ENCODE assay signal across 8 mouse cellular contexts in genomic region chr11:120490291-120491046, GRCm38 (mm10). TPM values are rescaled to one million over a fixed set of nuclear protein-coding genes. Genes with fewer than 3 reads are reported as not detected.
DNase-seq lines count a peak whose midpoint lies in the region; ATAC-seq and TF ChIP-seq lines count a peak whose summit lies in the region.

No protein-coding gene starts in this region.

- no peaks in the 10 kb centered on the region for H3K27me3 ChIP-seq in kidney, adult 2 months (replicated peaks; ENCODE audit: control insufficient read depth, insufficient read depth, low read length)
- no peaks in the 10 kb centered on the region for H3K27me3 ChIP-seq in embryonic facial prominence, embryonic 13.5 days
- no peaks in the 10 kb centered on the region for H3K27me3 ChIP-seq in intestine, embryonic 15.5 days (replicated peaks)
- H3K27me3 ChIP-seq in midbrain, embryonic 14.5 days (ENCODE audit: control insufficient read depth, insufficient read depth, low read length): no peaks in the 10 kb centered on the region

- no peak for DNase-seq in kidney, adult 2 months
- DNase-seq in kidney, postnatal 36 days: no peak
- no peak for DNase-seq in midbrain, embryonic 14.5 days
- DNase-seq in thymus, postnatal 14 days: no peak
- no peak for DNase-seq in ovary, postnatal 10 days (ENCODE audit: low spot score)
- no peak for DNase-seq in urinary bladder, postnatal 4 days (ENCODE audit: low spot score in 2 of 2)

- 27% methylated on average over 4 of the region's 4 CpGs for WGBS in kidney, adult 2 months
- WGBS in embryonic facial prominence, embryonic 13.5 days: 39% methylated on average over 4 of the region's 4 CpGs
- 40% methylated on average over 4 of the region's 4 CpGs for WGBS in intestine, embryonic 15.5 days
- WGBS in midbrain, embryonic 14.5 days: 37% methylated on average over 4 of the region's 4 CpGs

- no peak overlapping the region for H3K4me3 ChIP-seq in kidney, adult 2 months (ENCODE audit: insufficient read depth, low read depth, low read length)
- H3K4me3 ChIP-seq in embryonic facial prominence, embryonic 13.5 days: peak overlapping the region; percentile 99
- no peak overlapping the region for H3K4me3 ChIP-seq in intestine, embryonic 15.5 days (replicated peaks)
- no peak overlapping the region for H3K4me3 ChIP-seq in midbrain, embryonic 14.5 days (replicated peaks; ENCODE audit: low read depth, low read length)

- TF ChIP-seq CTCF in kidney, adult 2 months (conservative IDR thresholded peaks at IDR 0.05; ENCODE audit: insufficient read depth, insufficient read length, low read depth, low read length): no peak

- no peaks in the 10 kb centered on the region for H3K9me3 ChIP-seq in embryonic facial prominence, embryonic 13.5 days
- H3K9me3 ChIP-seq in intestine, embryonic 15.5 days: no peaks in the 10 kb centered on the region
- H3K9me3 ChIP-seq in midbrain, embryonic 14.5 days (ENCODE audit: control insufficient read depth, low read length): no peaks in the 10 kb centered on the region

- H3K4me2 ChIP-seq in embryonic facial prominence, embryonic 13.5 days: peak overlapping the region; percentile 95
- H3K4me2 ChIP-seq in intestine, embryonic 15.5 days (replicated peaks): 0 out of 2 replicates have a peak overlapping the region, but pooled peaks have one; percentile 10
- peak overlapping the region; percentile 97 for H3K4me2 ChIP-seq in midbrain, embryonic 14.5 days (ENCODE audit: low read length)

- H3K27ac ChIP-seq in kidney, adult 2 months (ENCODE audit: insufficient read depth, low read depth, low read length): peak overlapping the region; percentile 88
- H3K27ac ChIP-seq in embryonic facial prominence, embryonic 13.5 days: peak overlapping the region; percentile 87
- H3K27ac ChIP-seq in intestine, embryonic 15.5 days: peak overlapping the region; percentile 89
- H3K27ac ChIP-seq in midbrain, embryonic 14.5 days (replicated peaks; ENCODE audit: low read depth, low read length): 0 out of 2 replicates have a peak overlapping the region, but pooled peaks have one; percentile 72

- H3K4me1 ChIP-seq in kidney, adult 2 months (ENCODE audit: control insufficient read depth, insufficient read depth, low read length): peaks cover 26% of the 10 kb centered on the region
- peaks cover 40% of the 10 kb centered on the region for H3K4me1 ChIP-seq in embryonic facial prominence, embryonic 13.5 days
- peaks cover 40% of the 10 kb centered on the region for H3K4me1 ChIP-seq in intestine, embryonic 15.5 days (replicated peaks)
- H3K4me1 ChIP-seq in midbrain, embryonic 14.5 days (ENCODE audit: control insufficient read depth, insufficient read depth, low read length): peaks cover 23% of the 10 kb centered on the region

- H3K36me3 ChIP-seq in kidney, adult 2 months (ENCODE audit: control insufficient read depth, insufficient read depth, low read length): peaks cover 4% of the 10 kb centered on the region; the same call in 1 of the 2 replicates
- peaks cover 55% of the 10 kb centered on the region for H3K36me3 ChIP-seq in embryonic facial prominence, embryonic 13.5 days
- H3K36me3 ChIP-seq in intestine, embryonic 15.5 days: peaks cover 12% of the 10 kb centered on the region
- H3K36me3 ChIP-seq in midbrain, embryonic 14.5 days (ENCODE audit: control insufficient read depth, insufficient read depth, low read length): peaks cover 42% of the 10 kb centered on the region

- no peak for ATAC-seq in embryonic facial prominence, embryonic 13.5 days (ENCODE audit: insufficient number of reproducible peaks, insufficient read depth, low FRiP score, low TSS enrichment, low read depth)
- ATAC-seq in intestine, embryonic 15.5 days: no peak
- no peak for ATAC-seq in midbrain, embryonic 14.5 days (ENCODE audit: low FRiP score, low TSS enrichment)

- no peak for TF ChIP-seq POLR2A in kidney, adult 2 months (IDR thresholded peaks at IDR 0.05; ENCODE audit: low read depth, low read length)

- no peak overlapping the region for H3K9ac ChIP-seq in embryonic facial prominence, embryonic 13.5 days
- 0 out of 2 replicates have a peak overlapping the region, but pooled peaks have one; percentile 3 for H3K9ac ChIP-seq in intestine, embryonic 15.5 days
- H3K9ac ChIP-seq in midbrain, embryonic 14.5 days (replicated peaks; ENCODE audit: low read length): 0 out of 2 replicates have a peak overlapping the region, but pooled peaks have one; percentile 75

RNA-seq across cellular contexts. Expression of gene Slc25a10, which starts 1.2 kb away (rescaled TPM):
- 751 and 939 TPM in 2 replicates for polyA plus RNA-seq in kidney, adult 2 months (2012; rRNA removed)
- 50.1 and 54.3 TPM in 2 replicates for polyA plus RNA-seq in embryonic facial prominence, embryonic 13.5 days (2015; fragmentation: Nextera tagmentation; extraction: Ambion mirVana)
- polyA plus RNA-seq in intestine, embryonic 15.5 days (2015; fragmentation: Nextera tagmentation; extraction: Ambion mirVana): 79.1 and 90.1 TPM in 2 replicates
- polyA plus RNA-seq in midbrain, embryonic 14.5 days (2014; fragmentation: Nextera tagmentation; extraction: Ambion mirVana): 23.6 and 28.4 TPM in 2 replicates

RNA-seq across cellular contexts. Expression of gene Mrpl12, which starts 6.1 kb away (rescaled TPM):
- polyA plus RNA-seq in kidney, adult 2 months (2012; rRNA removed): 282 and 300 TPM in 2 replicates
- polyA plus RNA-seq in embryonic facial prominence, embryonic 13.5 days (2015; fragmentation: Nextera tagmentation; extraction: Ambion mirVana): 134 and 138 TPM in 2 replicates
- polyA plus RNA-seq in intestine, embryonic 15.5 days (2015; fragmentation: Nextera tagmentation; extraction: Ambion mirVana): 222 and 231 TPM in 2 replicates
- 113 and 151 TPM in 2 replicates for polyA plus RNA-seq in midbrain, embryonic 14.5 days (2014; fragmentation: Nextera tagmentation; extraction: Ambion mirVana)

RNA-seq across cellular contexts. Expression of gene Arl16, which starts 23.1 kb away (rescaled TPM):
- 21.1 and 23.8 TPM in 2 replicates for polyA plus RNA-seq in kidney, adult 2 months (2012; rRNA removed)
- polyA plus RNA-seq in embryonic facial prominence, embryonic 13.5 days (2015; fragmentation: Nextera tagmentation; extraction: Ambion mirVana): 59.6 and 63.6 TPM in 2 replicates
- 34.7 and 36.5 TPM in 2 replicates for polyA plus RNA-seq in intestine, embryonic 15.5 days (2015; fragmentation: Nextera tagmentation; extraction: Ambion mirVana)
- 48.8 and 56.9 TPM in 2 replicates for polyA plus RNA-seq in midbrain, embryonic 14.5 days (2014; fragmentation: Nextera tagmentation; extraction: Ambion mirVana)

RNA-seq across cellular contexts. Expression of gene Ccdc137, which starts 32.6 kb away (rescaled TPM):
- polyA plus RNA-seq in kidney, adult 2 months (2012; rRNA removed): 14.8 and 15.1 TPM in 2 replicates
- polyA plus RNA-seq in embryonic facial prominence, embryonic 13.5 days (2015; fragmentation: Nextera tagmentation; extraction: Ambion mirVana): 39.8 and 45.0 TPM in 2 replicates
- 27.6 and 31.3 TPM in 2 replicates for polyA plus RNA-seq in intestine, embryonic 15.5 days (2015; fragmentation: Nextera tagmentation; extraction: Ambion mirVana)
- 17.8 and 19.9 TPM in 2 replicates for polyA plus RNA-seq in midbrain, embryonic 14.5 days (2014; fragmentation: Nextera tagmentation; extraction: Ambion mirVana)

RNA-seq across cellular contexts. Expression of gene Oxld1, which starts 32.6 kb away (rescaled TPM):
- 48.6 and 49.3 TPM in 2 replicates for polyA plus RNA-seq in kidney, adult 2 months (2012; rRNA removed)
- 15.8 TPM in 2 replicates for polyA plus RNA-seq in embryonic facial prominence, embryonic 13.5 days (2015; fragmentation: Nextera tagmentation; extraction: Ambion mirVana)
- polyA plus RNA-seq in intestine, embryonic 15.5 days (2015; fragmentation: Nextera tagmentation; extraction: Ambion mirVana): 16.4 and 18.2 TPM in 2 replicates
- polyA plus RNA-seq in midbrain, embryonic 14.5 days (2014; fragmentation: Nextera tagmentation; extraction: Ambion mirVana): 11.2 and 12.5 TPM in 2 replicates

Comparison
In these comparisons a context has a peak if more than half of its experiments do, and no peak if none do; other contexts are left out.
1. H3K4me2 ChIP-seq: peak in every context shown above with its lines; median percentile 97 in midbrain, embryonic 14.5 days; 95 in embryonic facial prominence, embryonic 13.5 days; 10 in intestine, embryonic 15.5 days.